Mouse (Mus musculus) thymus, adult 18-20 months (tissue): ENCODE results near the gene Gm8978.
"Not testable (repeated sequence)": the region's sequence is repeated elsewhere in the genome, so short reads cannot be mapped to it uniquely, and the experiment has no call there.

ENCODE experiments used
- DNase-seq, 2 experiments: peaks; one replicate each; pipeline ENCODE4 v3.0.0; 2022; ENCODE audit warnings: mixed read lengths in 2 of 2

Gene Gm8978

GRCm38 (mm10) chr19:33625152-33625551 is at the start of gene Gm8978:
Gm8978 (minus strand) TSS chr19:33625252.
- DNase-seq: not testable (repeated sequence)

- peak; percentile 13 to 35 for DNase-seq
Observed at GRCm38 (mm10) chr19:33589626-33590302, 35.3 kb downstream of the Gm8978 start.

- not testable (repeated sequence) for DNase-seq
Observed at GRCm38 (mm10) chr19:33568551-33568950, 56.5 kb downstream of the Gm8978 start.
